Mouse (Mus musculus) heart, embryonic 15.5 days (tissue): ENCODE results near the gene Rrp8. TPM values are rescaled to one million over a fixed set of nuclear protein-coding genes. Genes with fewer than 3 reads are reported as not detected.
A peak's percentile ranks its signal among the peaks of the same experiment; 100 is the strongest.

Source experiments
- ATAC-seq: fragments of 200-750 bp; cut with Nextera tagmentation; replicated peaks from 2 replicates; pipeline ENCODE4 v1.8.0; 2017; ENCODE audit warnings: low read depth, moderate TSS enrichment; ENCODE audit not compliant: insufficient number of reproducible peaks, insufficient read depth, low FRiP score
- H3K27ac ChIP-seq: fragments of 300-500 bp; sonication (generic); 2 replicates; pipeline ENCODE4 v1.5.1; 2015; ENCODE audit warnings: mild to moderate bottlenecking, inconsistent platforms
- H3K27me3 ChIP-seq: fragments of 300-500 bp; sonication (generic); 2 replicates; pipeline ENCODE4 v1.6.1; 2015; ENCODE audit warnings: inconsistent platforms
- H3K36me3 ChIP-seq: fragments of 300-500 bp; sonication (generic); 2 replicates; pipeline ENCODE4 v1.6.1; 2015; ENCODE audit warnings: mild to moderate bottlenecking, inconsistent platforms
- H3K4me1 ChIP-seq: fragments of 300-500 bp; sonication (generic); replicated peaks from 2 replicates; pipeline ENCODE4 v1.6.1; 2015; ENCODE audit warnings: inconsistent platforms
- H3K4me2 ChIP-seq: fragments of 300-500 bp; sonication (generic); 2 replicates; pipeline ENCODE4 v1.6.1; 2015; ENCODE audit warnings: inconsistent platforms, mild to moderate bottlenecking, moderate library complexity
- H3K4me3 ChIP-seq: fragments of 300-500 bp; sonication (generic); 2 replicates; pipeline ENCODE4 v1.5.1; 2015; ENCODE audit warnings: mild to moderate bottlenecking, inconsistent platforms
- H3K9ac ChIP-seq: fragments of 300-500 bp; sonication (generic); 2 replicates; pipeline ENCODE4 v1.6.1; 2015; ENCODE audit warnings: mild to moderate bottlenecking, inconsistent platforms
- H3K9me3 ChIP-seq: fragments of 300-500 bp; sonication (generic); replicated peaks from 2 replicates; pipeline ENCODE4 v1.6.1; 2016; ENCODE audit warnings: inconsistent platforms
- WGBS: fragments of 180-500 bp; shearing (Covaris S2); methylation state at CpG from one replicate; pipeline ENCODE4 v1.1.7; 2015; ENCODE audit warnings: mixed read lengths; 5-methylcytosine and 5-hydroxymethylcytosine counted together
- polyA plus RNA-seq: library from polyadenylated mRNA; unstranded; fragments of >200 nt; fragmentation: Nextera tagmentation; extraction: Ambion mirVana; gene quantifications from 2 replicates; pipeline ENCODE4 v1.2.1, GENCODE M21; 2015

Gene Rrp8
- 18.7 and 23.2 TPM in 2 replicates for polyA plus RNA-seq

DNA sequence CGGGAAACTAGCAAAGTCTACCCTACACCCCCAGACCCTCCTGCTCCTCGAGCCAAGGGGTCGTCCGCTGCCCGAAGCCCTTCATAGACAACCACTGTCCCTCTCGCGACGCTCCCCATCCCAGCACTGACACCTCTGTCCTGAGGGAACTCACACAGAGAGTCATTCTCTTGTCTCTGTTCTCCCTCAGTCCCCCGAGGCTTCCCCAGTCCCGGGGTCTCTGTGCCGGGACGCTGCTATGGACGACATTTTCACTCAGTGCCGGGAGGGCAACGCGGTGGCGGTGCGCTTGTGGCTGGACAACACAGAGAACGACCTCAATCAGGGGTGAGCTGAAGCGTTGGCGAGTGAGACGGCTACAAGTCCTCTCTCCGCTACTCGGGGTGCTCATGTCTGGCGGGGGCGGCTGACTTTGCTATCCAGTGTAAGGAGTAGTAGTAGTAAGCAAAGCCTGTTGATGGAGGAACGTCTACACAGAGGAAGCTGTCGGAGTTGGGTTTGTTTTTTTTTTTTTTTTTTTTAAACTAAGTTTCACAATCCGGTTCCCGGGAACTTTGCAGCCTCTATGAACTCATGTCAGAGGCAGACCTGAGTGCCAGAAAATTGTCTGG, at the start of gene Rrp8:
Gene Rrp8 (minus strand): TSS at position 475 of the 611 bp plus-strand sequence.
- Histone ChIP-seq H3K27ac (peak within 1 kb of the TSS; percentile 98), H3K4me2 (peak within 1 kb of the TSS; percentile 76), H3K9me3 (no peaks in the 10 kb centered on the region), H3K9ac (peak within 1 kb of the TSS; percentile 94), H3K27me3 (no peaks in the 10 kb centered on the region), H3K4me1 (peaks cover 35% of the 10 kb centered on the region), H3K4me3 (peak within 1 kb of the TSS; percentile 86), H3K36me3 (peaks cover 44% of the 10 kb centered on the region)
- ATAC-seq = no peak
- under 1% methylated on average over 30 of the region's 30 CpGs for WGBS

DNA sequence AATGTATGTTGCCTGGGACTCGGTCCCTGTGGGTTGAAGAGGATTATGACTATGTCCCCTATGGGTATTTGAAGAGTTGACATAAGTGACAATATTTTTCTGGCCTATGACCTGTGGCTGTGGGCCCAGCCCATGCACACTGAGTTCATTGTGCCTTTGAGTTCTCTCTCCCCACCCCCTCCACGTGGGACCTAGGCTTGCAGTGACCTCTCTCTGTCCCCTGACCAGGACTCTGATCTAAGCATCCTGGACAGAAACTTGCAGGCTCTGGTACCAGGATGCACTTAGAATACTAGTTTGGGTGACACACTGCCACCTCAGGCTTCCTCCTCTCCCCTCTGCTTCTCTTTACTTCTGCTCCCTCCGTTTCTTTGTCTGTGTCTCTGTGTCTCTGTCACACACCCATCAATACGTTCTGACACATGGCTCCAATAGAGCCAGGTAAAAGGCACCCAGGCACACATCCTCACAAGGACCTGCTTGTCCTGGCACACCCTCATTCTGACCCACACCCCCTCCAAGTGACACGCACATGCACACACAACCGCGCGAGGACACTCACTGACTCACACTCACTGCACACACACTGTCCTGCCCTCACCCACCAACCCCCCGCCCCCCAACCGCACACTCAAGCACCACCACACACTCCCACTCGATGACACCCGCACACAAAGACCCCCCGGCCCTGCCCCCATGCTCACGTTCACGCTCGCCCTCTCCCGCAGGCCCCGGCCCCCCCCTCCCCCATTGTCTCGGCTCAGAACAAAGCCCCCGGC, 49.5 kb upstream of the Rrp8 start:
- H3K4me3 ChIP-seq = peak overlapping the region; percentile 77
- H3K9me3 ChIP-seq = no peaks in the 10 kb centered on the region
- WGBS = 12% methylated on average over 20 of the region's 20 CpGs
- H3K36me3 ChIP-seq = no peaks in the 10 kb centered on the region
- ATAC-seq = peak; percentile 28; the same call in 1 of the 2 replicates
- H3K27me3 ChIP-seq = peaks cover 3% of the 10 kb centered on the region; the same call in 1 of the 2 replicates
- H3K27ac ChIP-seq = peak overlapping the region; percentile 83
- peak overlapping the region; percentile 81 for H3K9ac ChIP-seq
- H3K4me2 ChIP-seq = peak overlapping the region; percentile 87
- H3K4me1 ChIP-seq = peaks cover 23% of the 10 kb centered on the region

DNA sequence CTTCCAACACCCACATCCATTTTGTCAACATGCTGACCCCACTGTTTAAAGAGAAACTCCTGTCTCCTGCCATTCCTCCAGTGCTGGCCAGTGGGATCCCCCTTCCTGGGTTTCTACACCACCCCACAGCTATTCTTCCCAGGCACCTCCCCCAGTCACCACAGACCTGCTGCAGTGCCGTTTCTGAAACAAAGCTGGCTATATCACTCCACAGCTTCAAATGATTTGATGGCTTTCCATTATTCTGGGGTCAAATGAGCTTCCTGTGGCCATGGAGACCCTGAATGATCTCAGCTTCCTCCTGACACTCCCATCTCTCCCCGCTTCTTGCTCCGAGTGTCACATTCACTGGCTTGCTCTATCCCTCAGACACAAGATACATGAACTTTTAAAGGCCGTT, 47.4 kb upstream of the Rrp8 start:
- H3K9me3 ChIP-seq = no peaks in the 10 kb centered on the region
- H3K4me2 ChIP-seq = peak overlapping the region; percentile 23
- WGBS = 38% methylated on average over 4 of the region's 4 CpGs
- peak overlapping the region; percentile 31; the same call in 1 of the 2 replicates for H3K27ac ChIP-seq
- H3K4me1 ChIP-seq = peaks cover 23% of the 10 kb centered on the region
- no peak overlapping the region for H3K9ac ChIP-seq
- no peaks in the 10 kb centered on the region for H3K36me3 ChIP-seq
- peaks cover 3% of the 10 kb centered on the region; the same call in 1 of the 2 replicates for H3K27me3 ChIP-seq
- H3K4me3 ChIP-seq = no peak overlapping the region
- no peak for ATAC-seq

DNA sequence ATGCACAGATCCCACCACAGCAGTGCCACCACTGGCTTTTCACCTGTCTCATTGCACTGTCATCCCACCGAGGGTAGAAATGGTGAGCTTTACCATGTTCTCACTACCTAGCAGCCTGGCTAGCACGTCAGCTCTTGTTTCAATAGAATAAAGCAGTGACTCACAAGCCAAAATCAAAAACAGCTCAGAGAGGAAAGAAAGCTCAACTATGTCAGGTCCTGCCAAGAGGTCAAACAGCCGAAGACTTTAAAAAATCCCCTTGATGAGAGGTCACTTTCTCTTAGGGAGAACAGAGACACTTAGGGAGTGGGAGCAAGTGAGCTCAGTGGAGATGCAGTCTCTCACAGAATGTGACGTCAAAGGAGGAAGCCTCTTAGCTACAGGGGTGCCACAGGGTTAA, 46.7 kb upstream of the Rrp8 start:
- Histone ChIP-seq H3K27me3 (peaks cover 3% of the 10 kb centered on the region; the same call in 1 of the 2 replicates), H3K4me1 (peaks cover 30% of the 10 kb centered on the region), H3K4me2 (peak overlapping the region; percentile 23; the same call in 1 of the 2 replicates), H3K9ac (no peak overlapping the region), H3K9me3 (no peaks in the 10 kb centered on the region), H3K4me3 (no peak overlapping the region), H3K27ac (no peak overlapping the region), H3K36me3 (no peaks in the 10 kb centered on the region)
- 42% methylated on average over 4 of the region's 4 CpGs for WGBS
- no peak for ATAC-seq

DNA sequence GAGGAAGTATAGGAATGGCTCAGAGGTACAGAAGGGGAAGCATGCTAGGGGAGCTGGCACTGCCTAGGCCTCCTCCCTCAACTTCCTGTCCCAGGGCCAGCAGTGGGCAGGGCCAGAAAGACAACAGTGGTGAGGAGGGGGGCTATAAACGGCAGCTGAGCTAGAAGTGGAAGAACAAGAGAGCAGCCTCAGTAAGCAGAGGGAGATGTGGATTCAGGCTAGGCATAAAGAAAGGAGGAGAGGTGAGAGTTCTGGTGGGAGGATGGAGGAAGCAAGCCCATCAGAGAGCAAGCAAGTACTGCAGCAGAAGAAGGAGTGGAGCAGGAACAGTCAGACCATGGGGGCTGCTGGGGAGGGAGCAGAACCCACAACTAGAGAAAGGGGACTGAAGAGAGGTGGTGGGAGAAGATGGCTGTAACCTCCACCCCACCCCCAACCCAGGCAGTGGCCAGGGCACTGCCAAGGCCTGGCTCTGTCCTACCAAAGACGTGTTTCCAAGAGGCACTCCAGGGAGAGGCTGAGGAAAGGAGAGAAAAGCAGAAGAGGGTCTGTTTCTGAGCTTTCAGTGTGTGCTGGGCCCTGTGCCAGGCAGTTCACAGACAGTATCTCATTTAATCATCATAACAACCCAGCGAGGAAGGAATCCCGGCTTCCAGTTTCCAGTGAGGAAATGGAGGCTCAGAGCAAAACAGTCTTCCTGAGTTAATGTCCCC, 41.5 kb upstream of the Rrp8 start:
- Histone ChIP-seq H3K4me2 (peak overlapping the region; percentile 41), H3K9me3 (no peaks in the 10 kb centered on the region), H3K36me3 (no peaks in the 10 kb centered on the region), H3K27ac (peak overlapping the region; percentile 87), H3K9ac (peak overlapping the region; percentile 19), H3K4me3 (peak overlapping the region; percentile 10), H3K4me1 (peaks cover 32% of the 10 kb centered on the region), H3K27me3 (no peaks in the 10 kb centered on the region)
- 21% methylated on average over 4 of the region's 4 CpGs for WGBS
- ATAC-seq = peak; percentile 69

DNA sequence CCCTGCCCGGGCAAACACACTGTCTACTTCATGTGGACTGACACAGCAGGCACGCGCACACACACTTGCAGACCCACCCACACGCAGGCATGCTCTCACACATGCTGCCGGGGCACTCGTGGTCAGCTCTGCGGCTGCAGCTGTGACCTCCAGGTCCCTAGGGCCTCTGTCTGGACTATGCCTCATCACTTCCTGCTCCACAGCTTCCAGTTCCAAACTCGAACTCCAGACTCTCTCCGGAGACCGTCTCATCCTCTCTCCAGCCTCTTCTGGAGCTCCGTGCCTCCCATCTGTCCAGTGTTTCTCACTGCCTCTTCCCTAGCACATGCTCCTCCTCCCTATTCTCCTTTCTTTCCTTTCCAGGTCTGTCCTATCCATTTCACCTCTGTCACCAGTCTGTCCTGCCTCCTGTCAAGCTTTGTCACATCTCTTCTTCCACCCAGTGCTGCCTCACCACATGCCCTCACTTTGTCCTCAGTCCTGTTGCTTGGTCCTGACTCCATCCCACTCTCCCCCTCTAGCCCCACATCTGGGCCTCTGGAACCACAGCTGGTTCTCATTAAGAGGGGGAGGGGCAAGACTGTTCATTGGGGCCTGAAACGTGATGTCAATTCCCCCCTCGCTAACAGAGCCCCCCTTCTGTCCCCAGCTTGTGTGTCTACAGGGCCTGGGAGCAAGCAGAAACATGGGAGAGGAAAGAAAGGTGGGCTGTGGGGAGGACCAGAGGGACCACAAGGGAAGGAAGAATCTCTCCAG, 40.8 kb upstream of the Rrp8 start:
- Histone ChIP-seq H3K4me2 (peak overlapping the region; percentile 41), H3K9me3 (no peaks in the 10 kb centered on the region), H3K27ac (peak overlapping the region; percentile 87), H3K4me1 (peaks cover 32% of the 10 kb centered on the region), H3K4me3 (peak overlapping the region; percentile 10), H3K36me3 (no peaks in the 10 kb centered on the region), H3K27me3 (no peaks in the 10 kb centered on the region), H3K9ac (peak overlapping the region; percentile 19; the same call in 1 of the 2 replicates)
- ATAC-seq = peak; percentile 57
- 36% methylated on average over 13 of the region's 13 CpGs for WGBS

DNA sequence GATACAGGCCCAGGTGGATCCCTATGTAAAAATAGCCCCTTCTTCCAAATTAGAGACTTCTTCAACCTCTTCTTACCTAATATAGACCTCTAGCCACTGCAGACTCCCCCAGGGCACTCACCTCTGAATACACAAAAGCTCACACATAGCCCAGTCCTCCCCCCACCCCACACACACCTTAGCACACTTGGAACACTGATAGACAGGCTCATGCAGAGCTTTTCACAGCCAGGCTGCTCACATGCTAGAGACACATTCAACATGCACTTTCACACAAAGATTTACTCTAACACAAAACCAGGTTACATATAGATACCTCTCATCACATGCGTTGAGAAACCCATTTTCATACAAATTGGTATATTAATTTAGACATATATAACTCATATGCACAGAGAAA, 40.1 kb upstream of the Rrp8 start:
- Histone ChIP-seq H3K4me3 (no peak overlapping the region), H3K9ac (no peak overlapping the region), H3K4me2 (peak overlapping the region; percentile 41; the same call in 1 of the 2 replicates), H3K36me3 (no peaks in the 10 kb centered on the region), H3K27ac (peak overlapping the region; percentile 87; the same call in 1 of the 2 replicates), H3K9me3 (no peaks in the 10 kb centered on the region), H3K27me3 (no peaks in the 10 kb centered on the region), H3K4me1 (peaks cover 32% of the 10 kb centered on the region)
- no peak for ATAC-seq
- 84% methylated on average over 1 of the region's 1 CpGs for WGBS

DNA sequence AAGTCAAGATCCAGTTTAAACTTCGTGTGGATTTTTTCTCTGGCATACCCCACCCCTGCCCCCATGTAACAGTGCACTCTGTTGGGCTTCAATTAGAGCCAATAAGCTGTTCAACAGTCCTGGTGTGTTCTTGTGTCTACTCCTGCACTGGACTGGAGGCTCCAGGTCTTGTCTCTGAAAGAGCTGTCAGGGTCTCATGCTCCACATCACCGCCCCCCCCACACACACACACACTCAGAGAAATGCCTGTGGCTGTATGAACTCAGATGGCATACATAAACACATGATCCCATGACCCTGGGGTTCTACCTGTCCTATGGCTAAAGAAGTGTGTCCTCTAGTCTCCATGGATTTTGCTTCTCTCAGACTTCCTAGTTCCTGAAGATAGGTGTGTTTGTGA, 38.8 kb upstream of the Rrp8 start:
- H3K27ac ChIP-seq = no peak overlapping the region
- H3K36me3 ChIP-seq = no peaks in the 10 kb centered on the region
- H3K9ac ChIP-seq = no peak overlapping the region
- WGBS = 74% methylated on average over 2 of the region's 2 CpGs
- ATAC-seq = no peak
- H3K27me3 ChIP-seq = no peaks in the 10 kb centered on the region
- peaks cover 32% of the 10 kb centered on the region for H3K4me1 ChIP-seq
- H3K9me3 ChIP-seq = no peaks in the 10 kb centered on the region
- no peak overlapping the region for H3K4me3 ChIP-seq
- no peak overlapping the region for H3K4me2 ChIP-seq

DNA sequence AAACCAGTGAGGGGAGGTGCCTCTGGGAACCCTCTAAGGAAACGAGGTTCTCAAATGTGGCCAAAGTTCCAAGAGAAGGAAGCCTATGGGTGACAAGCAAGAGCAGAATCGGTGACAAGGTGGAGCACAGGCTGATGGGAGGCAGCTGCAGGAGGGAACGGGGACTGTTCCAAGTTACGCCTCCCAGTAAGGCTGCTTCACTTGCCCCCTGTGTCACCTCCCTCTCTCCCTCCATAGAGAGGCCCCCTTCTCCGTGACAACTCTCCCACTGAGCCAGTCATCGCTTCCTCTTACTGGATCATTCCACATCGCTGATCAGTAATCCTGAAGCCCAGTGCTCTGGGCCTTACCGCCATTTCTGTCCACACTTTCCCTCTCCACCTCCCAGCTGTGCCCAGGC, 37.5 kb upstream of the Rrp8 start:
- Histone ChIP-seq H3K4me1 (peaks cover 32% of the 10 kb centered on the region), H3K9ac (no peak overlapping the region), H3K9me3 (no peaks in the 10 kb centered on the region), H3K4me2 (no peak overlapping the region), H3K36me3 (no peaks in the 10 kb centered on the region), H3K27me3 (no peaks in the 10 kb centered on the region), H3K4me3 (no peak overlapping the region), H3K27ac (0 out of 2 replicates have a peak overlapping the region, but pooled peaks have one; percentile 34)
- 0 out of 2 replicates have a peak, but pooled peaks have one; percentile 5 for ATAC-seq
- WGBS = 49% methylated on average over 8 of the region's 8 CpGs

DNA sequence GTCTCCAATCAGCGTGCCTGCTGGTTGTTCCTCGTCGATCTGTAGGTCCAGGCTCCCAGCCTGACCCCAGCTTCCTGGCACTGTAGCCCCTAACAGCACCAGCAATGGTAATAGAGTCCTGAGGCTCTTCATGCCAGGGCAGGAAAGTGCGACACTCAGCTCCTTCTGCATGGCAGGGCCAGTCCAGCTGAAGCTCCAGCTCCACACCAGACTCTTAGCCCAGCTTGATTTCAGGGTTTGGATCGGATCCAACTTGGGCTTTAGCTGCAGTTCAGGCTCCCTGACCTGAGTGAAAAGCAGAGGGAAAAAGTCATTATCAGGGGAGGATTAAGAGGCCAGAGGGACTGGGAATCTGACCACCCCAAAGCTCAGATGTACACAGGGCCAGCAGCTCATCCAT, 35.9 kb upstream of the Rrp8 start:
- Histone ChIP-seq H3K36me3 (no peaks in the 10 kb centered on the region), H3K4me3 (no peak overlapping the region), H3K9ac (no peak overlapping the region), H3K27me3 (no peaks in the 10 kb centered on the region), H3K27ac (no peak overlapping the region), H3K9me3 (no peaks in the 10 kb centered on the region), H3K4me2 (no peak overlapping the region), H3K4me1 (peaks cover 22% of the 10 kb centered on the region)
- no peak for ATAC-seq
- WGBS = 72% methylated on average over 5 of the region's 5 CpGs
